Comparison of ENCODE assay signal across 8 mouse cellular contexts in the genomic region with DNA sequence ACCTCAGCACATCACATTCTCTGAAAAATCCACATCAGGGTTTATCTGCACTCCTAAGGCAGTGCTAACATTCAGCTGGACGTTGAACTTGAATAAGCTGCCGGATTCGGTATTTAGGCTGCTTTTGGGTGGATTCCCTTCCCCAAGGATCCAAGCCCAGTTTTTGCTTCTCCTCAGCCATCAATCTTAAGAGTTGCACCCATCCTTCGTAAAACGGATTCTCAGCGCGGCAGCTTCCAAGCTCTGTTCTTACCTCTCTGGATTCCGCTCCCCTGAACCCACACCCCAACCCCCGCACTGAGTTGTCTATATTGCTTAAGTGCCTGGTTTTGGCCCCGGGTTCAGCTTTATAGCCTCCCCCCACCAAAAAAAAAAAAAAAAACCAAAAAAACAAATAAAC. TPM values are rescaled to one million over a fixed set of nuclear protein-coding genes. Genes with fewer than 3 reads are reported as not detected.
A peak's percentile ranks its signal among the peaks of the same experiment; 100 is the strongest.
DNase-seq lines count a peak whose midpoint lies in the region; ATAC-seq and TF ChIP-seq lines count a peak whose summit lies in the region.

No protein-coding gene starts in this region.

- TF ChIP-seq CTCF in E14TG2a.4 (conservative IDR thresholded peaks at IDR 0.05; ENCODE audit: low read length): no peak

- H3K9me3 ChIP-seq in heart, embryonic 12.5 days (replicated peaks): no peaks in the 10 kb centered on the region
- H3K9me3 ChIP-seq in E14TG2a.4 (ENCODE audit: low read length): peaks cover 6% of the 10 kb centered on the region
- H3K9me3 ChIP-seq in midbrain, embryonic 11.5 days (ENCODE audit: control insufficient read depth, low read length): no peaks in the 10 kb centered on the region

- H3K4me3 ChIP-seq in heart, embryonic 12.5 days: peak overlapping the region; percentile 87
- peak overlapping the region; percentile 96 for H3K4me3 ChIP-seq in E14TG2a.4 (replicated peaks; ENCODE audit: low read length)
- H3K4me3 ChIP-seq in midbrain, embryonic 11.5 days (ENCODE audit: low read depth, low read length): peak overlapping the region; percentile 79

- DNase-seq in heart, postnatal 14 days: no peak
- peak; percentile 56 for DNase-seq in embryo, embryonic 10 days (ENCODE audit: low spot score)
- peak; percentile 29 for DNase-seq in induced T-regulatory cell, adult 2 months (ENCODE audit: low read depth)
- DNase-seq in midbrain, embryonic 11.5 days (ENCODE audit: low spot score, missing footprints): no peak
- DNase-seq in thymus, adult 18-20 months: no peak

- intact Hi-C loops in heart, postnatal 14 days (cut with DNase I): loop anchor here (5.0 kb wide), 1 partner anchor 59 kb away; a partner anchor contains a TSS

- H3K4me2 ChIP-seq in heart, embryonic 12.5 days: peak overlapping the region; percentile 99
- H3K4me2 ChIP-seq in midbrain, embryonic 11.5 days: peak overlapping the region; percentile 85

- ATAC-seq in heart, embryonic 12.5 days (ENCODE audit: insufficient number of reproducible peaks, low FRiP score): no peak
- ATAC-seq in midbrain, embryonic 11.5 days (ENCODE audit: low FRiP score): no peak
- no peak for ATAC-seq in megakaryocyte progenitor cell, adult 5-6 weeks (replicated peaks; ENCODE audit: poor library complexity)

- H3K27ac ChIP-seq in heart, embryonic 12.5 days (ENCODE audit: poor library complexity, severe bottlenecking): no peak overlapping the region
- H3K27ac ChIP-seq in midbrain, embryonic 11.5 days (ENCODE audit: low read depth, low read length): no peak overlapping the region; the same call in 1 of the 2 replicates

- WGBS in heart, embryonic 12.5 days: 9% methylated on average over 10 of the region's 10 CpGs
- 5% methylated on average over 10 of the region's 10 CpGs for WGBS in midbrain, embryonic 11.5 days

- H3K4me1 ChIP-seq in heart, embryonic 12.5 days (replicated peaks): peaks cover 35% of the 10 kb centered on the region
- peaks cover 58% of the 10 kb centered on the region for H3K4me1 ChIP-seq in E14TG2a.4 (replicated peaks; ENCODE audit: low read depth, low read length)
- peaks cover 28% of the 10 kb centered on the region for H3K4me1 ChIP-seq in midbrain, embryonic 11.5 days (ENCODE audit: control insufficient read depth, insufficient read depth, low read length)

- H3K36me3 ChIP-seq in heart, embryonic 12.5 days: no peaks in the 10 kb centered on the region
- H3K36me3 ChIP-seq in E14TG2a.4 (ENCODE audit: insufficient read depth, low read length): no peaks in the 10 kb centered on the region
- no peaks in the 10 kb centered on the region for H3K36me3 ChIP-seq in midbrain, embryonic 11.5 days (ENCODE audit: control insufficient read depth, insufficient read depth, low read length)

- peaks cover 31% of the 10 kb centered on the region for H3K27me3 ChIP-seq in heart, embryonic 12.5 days (replicated peaks)
- peaks cover 31% of the 10 kb centered on the region for H3K27me3 ChIP-seq in E14TG2a.4 (ENCODE audit: insufficient read depth, low read length)
- H3K27me3 ChIP-seq in midbrain, embryonic 11.5 days (ENCODE audit: control insufficient read depth, insufficient read depth, low read length): peaks cover 12% of the 10 kb centered on the region; the same call in 1 of the 2 replicates

- no peak overlapping the region for H3K9ac ChIP-seq in heart, embryonic 12.5 days
- peak overlapping the region; percentile 82; the same call in 1 of the 2 replicates for H3K9ac ChIP-seq in midbrain, embryonic 11.5 days (ENCODE audit: low read length)

RNA-seq across cellular contexts. Expression of a gene that starts 1.4 kb away (rescaled TPM):
- 11.2 and 11.4 TPM in 2 replicates for polyA plus RNA-seq in heart, embryonic 12.5 days (2016; fragmentation: Nextera tagmentation; extraction: Ambion mirVana)
- 10 to 100 TPM; 21.1 to 21.6 TPM for total RNA-seq in heart, postnatal 14 days (2021)
- 13.7 and 16.4 TPM in 2 replicates for polyA plus RNA-seq in midbrain, embryonic 11.5 days (2014; fragmentation: Nextera tagmentation; extraction: Ambion mirVana)
- total RNA-seq in megakaryocyte progenitor cell, adult 5-6 weeks (2015): 2.9 and 5.9 TPM in 2 replicates
- 2.3 and 2.4 TPM in 2 replicates for total RNA-seq in megakaryocyte progenitor cell, adult 5-6 weeks (2017)

RNA-seq across cellular contexts. Expression of a gene that starts 56.5 kb away (rescaled TPM):
- 0.34 and 0.40 TPM in 2 replicates for polyA plus RNA-seq in heart, embryonic 12.5 days (2016; fragmentation: Nextera tagmentation; extraction: Ambion mirVana)
- total RNA-seq in heart, postnatal 14 days (2021): under 1 TPM; 0.22 to 0.91 TPM
- 0.61 and 0.81 TPM in 2 replicates for polyA plus RNA-seq in midbrain, embryonic 11.5 days (2014; fragmentation: Nextera tagmentation; extraction: Ambion mirVana)
- total RNA-seq in megakaryocyte progenitor cell, adult 5-6 weeks (2015): not detected in 2 replicates
- 0.46 TPM in 1 of 2 replicates, not detected in the other for total RNA-seq in megakaryocyte progenitor cell, adult 5-6 weeks (2017)

RNA-seq across cellular contexts. Expression of a gene that starts 56.9 kb away (rescaled TPM):
- 55.0 and 58.3 TPM in 2 replicates for polyA plus RNA-seq in heart, embryonic 12.5 days (2016; fragmentation: Nextera tagmentation; extraction: Ambion mirVana)
- 1 to 10 TPM; 2.8 to 4.4 TPM for total RNA-seq in heart, postnatal 14 days (2021)
- polyA plus RNA-seq in midbrain, embryonic 11.5 days (2014; fragmentation: Nextera tagmentation; extraction: Ambion mirVana): 92.5 and 96.5 TPM in 2 replicates
- total RNA-seq in megakaryocyte progenitor cell, adult 5-6 weeks (2015): 40.3 and 51.0 TPM in 2 replicates
- 32.5 and 38.1 TPM in 2 replicates for total RNA-seq in megakaryocyte progenitor cell, adult 5-6 weeks (2017)

Comparison
In these comparisons a context has a peak if more than half of its experiments do, and no peak if none do; other contexts are left out.
1. DNase-seq: peak in embryo, embryonic 10 days (single experiment) and induced T-regulatory cell, adult 2 months (single experiment); none in heart, postnatal 14 days (0 of 2), midbrain, embryonic 11.5 days (single experiment) and thymus, adult 18-20 months (0 of 2).
2. RNA of a gene that starts 56.9 kb away (total RNA-seq): 32.5 to 51.0 TPM in megakaryocyte progenitor cell, adult 5-6 weeks; 2.8 to 4.4 TPM in heart, postnatal 14 days; every median in the first group is over 4 times any median in the second.
3. Peak in every context shown above with its lines, with median percentiles within 50 percentile points of each other: H3K4me3 ChIP-seq.